ENCODE assay signal across 24 mouse cellular contexts in genomic region chr2:140058125-140058524, GRCm38 (mm10). TPM values are rescaled to one million over a fixed set of nuclear protein-coding genes. Genes with fewer than 3 reads are reported as not detected.
DNase-seq lines count a peak whose midpoint lies in the region; ATAC-seq and TF ChIP-seq lines count a peak whose summit lies in the region.
"Had no signal": no experiment of that assay in that cellular context is flagged by ENCODE, and none has a peak within 500 bp of the region (broad histone marks: within the 10 kb centered on the region; RNA-seq: fewer than 3 reads in every experiment).

No protein-coding gene starts in this region.

- H3K4me3 ChIP-seq in liver, embryonic 13.5 days (replicated peaks): no peak overlapping the region
- no peak overlapping the region for H3K4me3 ChIP-seq in MEL (ENCODE audit: control insufficient read depth in 1 of 2, insufficient read depth in 1 of 2, low read depth in 2 of 2, low read length in 2 of 2)
- no peak overlapping the region for H3K4me3 ChIP-seq in lung, adult 2 months (replicated peaks; ENCODE audit: extremely low read depth, low read depth, low read length)
- H3K4me3 ChIP-seq: embryonic facial prominence, embryonic 15.5 days; forebrain, embryonic 12.5 days; heart, embryonic 10.5 days; heart, embryonic 15.5 days; hindbrain, embryonic 13.5 days had no signal

- no peak for DNase-seq in liver, embryonic 13.5 days
- no peak for DNase-seq in liver
- DNase-seq in MEL (ENCODE audit: low read depth, low spot score): peak; percentile 42
- DNase-seq in adrenal gland, postnatal 14 days: no peak
- no peak for DNase-seq in right cerebral cortex, adult 18-20 months
- DNase-seq in lung, adult 2 months: no peak
- DNase-seq: adrenal gland, adult 2 months; B cell, adult 2 months; cerebellum, adult 2 months; cerebellum, postnatal 10 days; embryo, embryonic 11 days; forebrain, postnatal 0 days; gastrocnemius, postnatal 36 days; heart, adult 18-20 months; heart, postnatal 14 days had no signal

- no peak for TF ChIP-seq POLR2A in MEL (IDR thresholded peaks at IDR 0.05; ENCODE audit: control insufficient read depth in 1 of 2, insufficient read depth in 1 of 2, low read depth in 1 of 2, low read length in 2 of 2, poor library complexity in 1 of 2)
- no peak for TF ChIP-seq POLR2A in lung, adult 2 months (IDR thresholded peaks at IDR 0.05; ENCODE audit: borderline replicate concordance, extremely low read depth, low read depth, low read length)

- no peak for ATAC-seq in liver, embryonic 13.5 days (ENCODE audit: low read depth)
- peak; percentile 40; the same call in 1 of the 2 replicates for ATAC-seq in erythroblast, adult 5-6 weeks (replicated peaks; ENCODE audit: low FRiP score, poor library complexity, severe bottlenecking)
- ATAC-seq: CD4-positive, CD25-positive, alpha-beta regulatory T cell, adult 4 months; forebrain, postnatal 0 days; hindbrain, postnatal 0 days had no signal

- no peak overlapping the region for H3K9ac ChIP-seq in liver, embryonic 13.5 days
- H3K9ac ChIP-seq in MEL (ENCODE audit: control insufficient read depth, low read depth, low read length, poor library complexity, severe bottlenecking): no peak overlapping the region
- H3K9ac ChIP-seq: embryonic facial prominence, embryonic 15.5 days; forebrain, embryonic 12.5 days; forebrain, postnatal 0 days; heart, embryonic 15.5 days; hindbrain, embryonic 13.5 days had no signal

- H3K27ac ChIP-seq in liver, embryonic 13.5 days: peak overlapping the region; percentile 5; the same call in 1 of the 2 replicates
- H3K27ac ChIP-seq in MEL (ENCODE audit: control insufficient read depth, low read depth, low read length): no peak overlapping the region
- H3K27ac ChIP-seq: embryonic facial prominence, embryonic 15.5 days; forebrain, embryonic 12.5 days; heart, embryonic 10.5 days; heart, embryonic 15.5 days; hindbrain, embryonic 13.5 days; hindbrain, postnatal 0 days had no signal

- H3K4me2 ChIP-seq in liver, embryonic 13.5 days: no peak overlapping the region
- H3K4me2 ChIP-seq: embryonic facial prominence, embryonic 15.5 days; forebrain, embryonic 12.5 days; heart, embryonic 15.5 days; hindbrain, embryonic 13.5 days had no signal

- H3K9me3 ChIP-seq in liver, embryonic 13.5 days (replicated peaks): no peaks in the 10 kb centered on the region
- no peaks in the 10 kb centered on the region for H3K9me3 ChIP-seq in MEL (replicated peaks; ENCODE audit: insufficient read depth, low read length)
- H3K9me3 ChIP-seq: embryonic facial prominence, embryonic 15.5 days; forebrain, embryonic 12.5 days; G1E; heart, embryonic 10.5 days; heart, embryonic 15.5 days; hindbrain, embryonic 13.5 days had no signal

- no peak for TF ChIP-seq EP300 in MEL (IDR thresholded peaks at IDR 0.05; ENCODE audit: low read depth in 1 of 2, low read length in 2 of 2)

- peaks cover 21% of the 10 kb centered on the region for H3K79me2 ChIP-seq in MEL (ENCODE audit: control insufficient read depth, insufficient read depth, low read length, poor library complexity)

- peaks cover 25% of the 10 kb centered on the region for H3K36me3 ChIP-seq in liver, embryonic 13.5 days
- H3K36me3 ChIP-seq in MEL (ENCODE audit: control insufficient read depth in 1 of 2, insufficient read depth in 2 of 2, low read length in 2 of 2): peaks cover 30 to 46% of the 10 kb centered on the region in 2 experiments

- H3K4me1 ChIP-seq in liver, embryonic 13.5 days (replicated peaks): peaks cover 46% of the 10 kb centered on the region
- H3K4me1 ChIP-seq in MEL (ENCODE audit: control insufficient read depth in 1 of 2, insufficient read depth in 2 of 2, low read length in 2 of 2): peaks cover 14 to 28% of the 10 kb centered on the region in 2 experiments
- H3K4me1 ChIP-seq in lung, adult 2 months (ENCODE audit: control insufficient read depth, insufficient read depth, low read length): no peaks in the 10 kb centered on the region
- H3K4me1 ChIP-seq: embryonic facial prominence, embryonic 15.5 days; forebrain, embryonic 12.5 days; heart, embryonic 10.5 days; heart, embryonic 15.5 days; hindbrain, embryonic 13.5 days had no signal

- H3K27me3 ChIP-seq in liver, embryonic 13.5 days: no peaks in the 10 kb centered on the region
- H3K27me3 ChIP-seq in MEL (ENCODE audit: control insufficient read depth in 1 of 2, insufficient read depth in 2 of 2, low read length in 2 of 2): no peaks in the 10 kb centered on the region
- H3K27me3 ChIP-seq: embryonic facial prominence, embryonic 15.5 days; forebrain, embryonic 12.5 days; heart, embryonic 15.5 days; hindbrain, embryonic 13.5 days had no signal

- WGBS in liver, embryonic 13.5 days (ENCODE audit: insufficient replicate concordance): 63% methylated on average over 6 of the region's 6 CpGs
- 86% methylated on average over 6 of the region's 6 CpGs for WGBS in lung, adult 2 months

- TF ChIP-seq RAD21 in MEL (IDR thresholded peaks at IDR 0.05; ENCODE audit: low read depth, low read length): no peak

- no peak for TF ChIP-seq CTCF in MEL (IDR thresholded peaks at IDR 0.05 in 2 of 3, conservative IDR thresholded peaks at IDR 0.05 in 1 of 3; ENCODE audit: control insufficient read depth in 1 of 3, insufficient read depth in 1 of 3, low read depth in 2 of 3, low read length in 3 of 3, poor library complexity in 1 of 3, severe bottlenecking in 1 of 3)
- no peak for TF ChIP-seq CTCF in lung, adult 2 months (IDR thresholded peaks at IDR 0.05; ENCODE audit: insufficient read depth, low read length)

TF ChIP-seq in MEL, 35 proteins besides CTCF, POLR2A, EP300 and RAD21:
- TF ChIP-seq POLR2AphosphoS5 (IDR thresholded peaks at IDR 0.05; ENCODE audit: borderline replicate concordance, low read depth, low read length): no peak
- no peak for TF ChIP-seq MAFK (IDR thresholded peaks at IDR 0.05; ENCODE audit: borderline replicate concordance, low read depth, low read length)
- no peak for TF ChIP-seq MAX (IDR thresholded peaks at IDR 0.05; ENCODE audit: low read length)
- TF ChIP-seq NRF1 (IDR thresholded peaks at IDR 0.05; ENCODE audit: insufficient read depth, low read depth, low read length, poor library complexity, severe bottlenecking): no peak
- TF ChIP-seq USF1 (IDR thresholded peaks at IDR 0.05; ENCODE audit: low read depth, low read length): peak; percentile 20; the same call in 1 of the 2 replicates
- no peak for TF ChIP-seq SMC3 (IDR thresholded peaks at IDR 0.05; ENCODE audit: low read depth, low read length)
- TF ChIP-seq ETS1 (IDR thresholded peaks at IDR 0.05; ENCODE audit: low read depth, low read length): no peak
- no peak for TF ChIP-seq TCF12 (IDR thresholded peaks at IDR 0.05; ENCODE audit: low read depth, low read length)

RNA-seq across cellular contexts. Expression of gene Tasp1, which starts 8.5 kb away (rescaled TPM):
- polyA plus RNA-seq in liver, embryonic 13.5 days (2015; fragmentation: Nextera tagmentation; extraction: Ambion mirVana): 18.4 and 19.7 TPM in 2 replicates
- 31.1 and 31.5 TPM in 2 replicates for total RNA-seq in MEL (2012; rRNA removed)
- 10 to 100 TPM in 1 of 2 experiments, not detected in 1; 17.0 TPM for polyA plus RNA-seq in MEL (2012; ENCODE audit: insufficient read depth in 1 of 2, insufficient read length in 2 of 2, low read depth in 1 of 2, low replicate concordance in 2 of 2, missing spikeins in 1 of 2)
- 1.9 and 9.0 TPM in 2 replicates for total RNA-seq in erythroblast, adult 5-6 weeks (2015; ENCODE audit: low replicate concordance)
- total RNA-seq in erythroblast, adult 5-6 weeks (2017; ENCODE audit: low replicate concordance): 6.5 and 13.9 TPM in 2 replicates
- 9.5 and 10.7 TPM in 2 replicates for total RNA-seq in adrenal gland, postnatal 14 days (2021)
- polyA plus RNA-seq in lung, adult 2 months (2012; rRNA removed): 2.5 and 3.3 TPM in 2 replicates
